Mouse (Mus musculus) intestine, embryonic 16.5 days (tissue): ENCODE results near the gene Khnyn. TPM values are rescaled to one million over a fixed set of nuclear protein-coding genes. Genes with fewer than 3 reads are reported as not detected.
A peak's percentile ranks its signal among the peaks of the same experiment; 100 is the strongest.

Experiments
- ATAC-seq: fragments of 200-750 bp; cut with Nextera tagmentation; 2 replicates; pipeline ENCODE4 v1.8.0; 2017; ENCODE audit warnings: moderate TSS enrichment, moderate library complexity
- H3K27ac ChIP-seq: fragments of 300-500 bp; sonication (generic); 2 replicates; pipeline ENCODE4 v1.5.1; 2014; ENCODE audit warnings: mild to moderate bottlenecking, low read length
- H3K27me3 ChIP-seq: fragments of 300-500 bp; sonication (generic); replicated peaks from 2 replicates; pipeline ENCODE4 v1.6.1; 2014; ENCODE audit warnings: low read length, control low read depth, mixed read lengths; ENCODE audit not compliant: control insufficient read depth, insufficient read depth
- H3K36me3 ChIP-seq: fragments of 300-500 bp; sonication (generic); 2 replicates; pipeline ENCODE4 v1.6.1; 2014; ENCODE audit warnings: low read length, control low read depth; ENCODE audit not compliant: control insufficient read depth, insufficient read depth
- H3K4me1 ChIP-seq: fragments of 300-500 bp; sonication (generic); 2 replicates; pipeline ENCODE4 v1.6.1; 2014; ENCODE audit warnings: low read length, control low read depth, mixed read lengths; ENCODE audit not compliant: control insufficient read depth, insufficient read depth
- H3K4me2 ChIP-seq: fragments of 300-500 bp; sonication (generic); 2 replicates; pipeline ENCODE4 v1.6.1; 2014; ENCODE audit warnings: low read depth, low read length, control low read depth
- H3K4me3 ChIP-seq: fragments of 300-500 bp; sonication (generic); 2 replicates; pipeline ENCODE4 v1.5.1; 2014; ENCODE audit warnings: mild to moderate bottlenecking, low read length
- H3K9ac ChIP-seq: fragments of 300-500 bp; sonication (generic); 2 replicates; pipeline ENCODE4 v1.6.1; 2014; ENCODE audit warnings: low read depth, low read length
- H3K9me3 ChIP-seq: fragments of 300-500 bp; sonication (generic); 2 replicates; pipeline ENCODE4 v1.6.1; 2016; ENCODE audit warnings: low read length, control low read depth; ENCODE audit not compliant: control insufficient read depth
- WGBS: fragments of 180-500 bp; shearing (Covaris S2); extraction: QIAGEN DNeasy Blood & Tissue Kit; methylation state at CpG from one replicate; pipeline ENCODE4 v1.1.7; 2014; 5-methylcytosine and 5-hydroxymethylcytosine counted together
- polyA plus RNA-seq: library from polyadenylated mRNA; unstranded; fragments of >200 nt; fragmentation: Nextera tagmentation; extraction: Ambion mirVana; gene quantifications from 2 replicates; pipeline ENCODE4 v1.2.1, GENCODE M21; 2015

The Khnyn gene
- polyA plus RNA-seq, 1 experiment from 2014 or later: 12.5 TPM

DNA sequence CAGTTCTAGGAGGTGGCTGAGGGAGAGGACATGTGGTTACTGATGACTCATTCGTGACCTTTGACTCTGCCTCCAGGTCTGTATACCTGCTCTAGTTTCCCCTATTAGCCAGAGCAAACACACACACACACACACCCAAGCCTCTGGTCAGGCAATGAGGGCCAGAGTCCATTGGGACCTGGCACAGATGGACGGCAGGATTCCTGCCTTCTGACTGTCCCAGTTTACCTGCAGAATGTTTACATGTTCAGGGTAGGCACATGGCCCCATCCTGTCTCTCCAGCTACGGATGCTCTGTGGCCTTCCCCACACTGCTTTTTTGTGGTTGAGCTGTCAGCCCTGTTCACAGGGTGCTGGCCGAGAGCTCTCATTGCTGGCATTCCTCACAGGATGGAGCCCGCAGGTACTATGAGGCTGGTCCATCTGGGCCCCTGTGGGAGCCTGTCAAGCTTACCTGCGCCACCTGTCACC, 2.5 kb upstream of the Khnyn start:
- H3K9ac ChIP-seq: peak overlapping the region; percentile 3; the same call in 1 of the 2 replicates
- H3K27me3 ChIP-seq: no peaks in the 10 kb centered on the region
- peak overlapping the region; percentile 80 for H3K27ac ChIP-seq
- H3K4me3 ChIP-seq: no peak overlapping the region
- peak; percentile 73 for ATAC-seq
- no peaks in the 10 kb centered on the region for H3K9me3 ChIP-seq
- H3K4me2 ChIP-seq: no peak overlapping the region
- H3K36me3 ChIP-seq: peaks cover 3% of the 10 kb centered on the region
- WGBS: 32% methylated on average over 6 of the region's 6 CpGs
- H3K4me1 ChIP-seq: peaks cover 36% of the 10 kb centered on the region

DNA sequence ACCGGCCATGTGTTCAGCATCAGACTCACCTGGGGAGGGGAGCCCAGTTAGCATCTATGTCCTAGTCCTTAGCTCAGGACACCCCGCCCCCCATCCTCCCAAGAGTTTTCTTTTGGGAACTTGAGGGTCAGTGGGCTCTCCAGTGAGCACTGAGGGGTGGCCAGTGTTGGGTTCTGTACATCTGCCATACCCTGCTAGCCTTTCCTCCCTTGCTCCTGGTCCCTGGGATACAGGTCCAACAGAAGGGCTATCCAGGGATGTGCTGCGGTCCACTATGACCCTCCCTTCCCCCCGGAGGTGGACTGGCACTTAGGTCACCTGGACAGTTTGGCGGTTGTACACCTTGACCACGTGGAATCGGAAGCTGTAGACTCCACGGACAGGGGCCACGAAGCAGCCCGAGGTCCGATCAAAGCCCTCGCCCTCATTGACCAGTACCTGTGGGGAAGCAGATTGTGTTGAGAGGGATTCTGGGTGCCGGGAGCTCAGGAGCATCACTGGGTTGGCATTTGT, 1.5 kb upstream of the Khnyn start:
- Histone ChIP-seq H3K9me3 (no peaks in the 10 kb centered on the region), H3K36me3 (peaks cover 11% of the 10 kb centered on the region), H3K4me1 (peaks cover 35% of the 10 kb centered on the region), H3K4me2 (no peak overlapping the region), H3K4me3 (no peak overlapping the region), H3K9ac (0 out of 2 replicates have a peak overlapping the region, but pooled peaks have one; percentile 3), H3K27ac (0 out of 2 replicates have a peak overlapping the region, but pooled peaks have one; percentile 80), H3K27me3 (no peaks in the 10 kb centered on the region)
- WGBS: 92% methylated on average over 13 of the region's 13 CpGs
- no peak for ATAC-seq

DNA sequence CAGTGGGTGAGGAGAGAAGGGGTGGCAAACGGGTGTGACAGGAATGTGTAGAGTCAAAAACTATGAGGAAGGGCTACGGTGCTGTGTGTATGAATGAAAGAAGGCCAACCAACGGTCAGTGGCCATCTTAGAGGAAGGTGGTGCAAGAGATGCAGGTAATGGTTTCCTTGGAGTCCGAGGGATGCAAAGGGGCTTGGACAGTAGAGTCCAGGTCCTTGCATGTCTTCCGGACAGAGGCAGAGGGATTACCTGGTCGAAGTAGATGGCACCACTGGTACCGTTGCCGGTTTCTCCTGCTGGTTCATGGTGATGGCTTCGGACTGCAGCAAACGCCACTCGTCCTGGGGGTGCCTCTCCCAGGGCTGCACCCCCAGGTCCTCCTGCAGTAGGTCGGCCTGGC, 1.1 kb upstream of the Khnyn start:
- peaks cover 32% of the 10 kb centered on the region for H3K4me1 ChIP-seq
- no peaks in the 10 kb centered on the region for H3K9me3 ChIP-seq
- H3K4me3 ChIP-seq: no peak overlapping the region
- H3K9ac ChIP-seq: no peak overlapping the region; the same call in 1 of the 2 replicates
- 90% methylated on average over 12 of the region's 12 CpGs for WGBS
- no peak overlapping the region for H3K4me2 ChIP-seq
- H3K27ac ChIP-seq: peak overlapping the region; percentile 97
- peaks cover 11% of the 10 kb centered on the region for H3K36me3 ChIP-seq
- no peak for ATAC-seq
- no peaks in the 10 kb centered on the region for H3K27me3 ChIP-seq

DNA sequence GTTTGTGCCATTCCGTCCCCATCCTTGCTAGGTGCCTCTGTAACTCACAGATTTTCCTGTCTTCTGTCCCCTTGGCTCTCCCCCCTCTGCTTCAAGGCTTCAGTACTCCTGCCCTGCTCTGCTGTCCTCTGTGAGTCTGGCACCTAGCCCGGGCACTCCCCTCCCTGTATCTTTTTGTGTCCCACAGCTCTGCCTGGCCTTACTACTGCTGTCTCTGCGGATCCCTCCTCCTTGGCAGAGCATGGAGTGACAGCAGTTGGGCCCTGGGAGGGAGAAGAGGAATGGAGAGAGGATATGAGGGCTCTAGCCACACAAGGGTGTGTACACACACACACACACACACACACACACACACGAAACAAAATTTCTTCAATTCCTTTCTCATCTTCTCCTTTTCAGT, 581 bp upstream of the Khnyn start, which contains the start of gene Cbln3:
Gene Cbln3, minus strand, starts transcription at position 227 of the 400 bp plus-strand sequence.
- peaks cover 32% of the 10 kb centered on the region for H3K4me1 ChIP-seq
- H3K27me3 ChIP-seq: no peaks in the 10 kb centered on the region
- no peaks in the 10 kb centered on the region for H3K9me3 ChIP-seq
- peak; percentile 10; the same call in 1 of the 2 replicates for ATAC-seq
- H3K4me2 ChIP-seq: peak within 1 kb of the TSS; percentile 77
- H3K9ac ChIP-seq: peak within 1 kb of the TSS; percentile 88
- H3K4me3 ChIP-seq: peak within 1 kb of the TSS; percentile 85
- peaks cover 14% of the 10 kb centered on the region for H3K36me3 ChIP-seq
- peak within 1 kb of the TSS; percentile 97 for H3K27ac ChIP-seq
- 28% methylated on average over 4 of the region's 4 CpGs for WGBS

DNA sequence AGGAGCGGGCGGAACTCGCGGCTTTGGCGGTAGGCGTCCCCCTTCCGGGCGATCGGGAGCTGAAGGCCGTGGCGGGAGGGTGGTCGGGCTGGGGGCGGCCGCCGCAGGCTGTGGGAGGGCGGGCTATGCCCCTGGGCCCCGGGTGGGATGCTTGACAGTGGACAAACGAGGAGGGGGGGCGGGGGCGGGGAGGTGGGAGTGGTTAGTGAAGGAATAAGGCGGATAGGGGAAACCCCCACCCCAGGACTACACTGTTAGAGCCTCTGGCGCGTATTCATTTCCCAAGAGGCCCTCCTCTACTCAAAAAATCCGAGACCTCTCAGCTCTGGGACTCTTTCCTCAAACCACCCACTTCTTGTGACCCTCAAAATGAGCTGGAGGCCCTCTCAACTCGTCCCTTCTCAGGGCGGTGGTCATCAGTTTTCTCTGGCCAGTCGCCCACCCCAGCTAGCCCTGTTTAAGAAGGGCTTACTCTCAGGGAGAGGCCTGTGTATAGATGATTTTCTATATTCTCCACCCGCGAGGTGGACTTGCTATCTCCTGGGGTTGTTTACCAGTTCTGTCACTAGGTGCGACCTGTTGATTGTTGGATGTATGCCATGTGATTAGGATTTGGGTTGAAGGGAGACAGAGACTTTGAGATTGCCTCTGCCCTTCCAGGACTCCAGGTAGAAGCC, 505 bp downstream of the Khnyn start:
- WGBS: 0% methylated on average over 20 of the region's 30 CpGs
- peak overlapping the region; percentile 77 for H3K4me2 ChIP-seq
- H3K4me1 ChIP-seq: peaks cover 32% of the 10 kb centered on the region
- peaks cover 20% of the 10 kb centered on the region for H3K36me3 ChIP-seq
- H3K4me3 ChIP-seq: peak overlapping the region; percentile 85
- H3K27ac ChIP-seq: peak overlapping the region; percentile 97
- H3K27me3 ChIP-seq: no peaks in the 10 kb centered on the region
- peak; percentile 61 for ATAC-seq
- H3K9me3 ChIP-seq: no peaks in the 10 kb centered on the region
- peak overlapping the region; percentile 88 for H3K9ac ChIP-seq

DNA sequence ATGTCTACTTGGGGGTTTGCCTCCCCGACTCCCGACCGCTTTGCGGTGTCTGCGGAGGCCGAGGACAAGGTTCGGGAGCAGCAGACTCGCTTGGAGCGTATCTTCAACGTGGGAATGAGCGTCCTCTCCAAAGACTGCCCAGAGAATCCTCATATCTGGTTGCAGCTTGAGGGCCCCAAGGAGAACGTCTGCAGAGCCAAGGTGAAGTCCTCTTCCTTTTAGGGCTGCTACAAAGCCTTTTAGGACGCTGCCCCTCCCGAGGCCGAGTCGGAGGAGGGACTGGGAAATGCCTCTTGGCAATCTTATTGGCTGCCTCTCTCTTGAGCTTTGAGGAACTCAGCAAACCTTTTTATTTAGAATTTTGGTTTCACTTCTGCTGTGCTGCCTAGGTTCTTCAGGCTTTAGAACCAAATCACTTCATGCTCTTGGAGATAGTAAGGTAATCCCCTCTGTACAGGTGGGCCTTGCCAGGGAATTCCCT, 1.1 kb downstream of the Khnyn start:
- Histone ChIP-seq H3K4me2 (peak overlapping the region; percentile 77), H3K4me3 (peak overlapping the region; percentile 85), H3K9me3 (no peaks in the 10 kb centered on the region), H3K9ac (peak overlapping the region; percentile 88), H3K27me3 (no peaks in the 10 kb centered on the region), H3K27ac (peak overlapping the region; percentile 97), H3K36me3 (peaks cover 23% of the 10 kb centered on the region), H3K4me1 (peaks cover 32% of the 10 kb centered on the region)
- ATAC-seq: no peak
- 5% methylated on average over 16 of the region's 16 CpGs for WGBS

DNA sequence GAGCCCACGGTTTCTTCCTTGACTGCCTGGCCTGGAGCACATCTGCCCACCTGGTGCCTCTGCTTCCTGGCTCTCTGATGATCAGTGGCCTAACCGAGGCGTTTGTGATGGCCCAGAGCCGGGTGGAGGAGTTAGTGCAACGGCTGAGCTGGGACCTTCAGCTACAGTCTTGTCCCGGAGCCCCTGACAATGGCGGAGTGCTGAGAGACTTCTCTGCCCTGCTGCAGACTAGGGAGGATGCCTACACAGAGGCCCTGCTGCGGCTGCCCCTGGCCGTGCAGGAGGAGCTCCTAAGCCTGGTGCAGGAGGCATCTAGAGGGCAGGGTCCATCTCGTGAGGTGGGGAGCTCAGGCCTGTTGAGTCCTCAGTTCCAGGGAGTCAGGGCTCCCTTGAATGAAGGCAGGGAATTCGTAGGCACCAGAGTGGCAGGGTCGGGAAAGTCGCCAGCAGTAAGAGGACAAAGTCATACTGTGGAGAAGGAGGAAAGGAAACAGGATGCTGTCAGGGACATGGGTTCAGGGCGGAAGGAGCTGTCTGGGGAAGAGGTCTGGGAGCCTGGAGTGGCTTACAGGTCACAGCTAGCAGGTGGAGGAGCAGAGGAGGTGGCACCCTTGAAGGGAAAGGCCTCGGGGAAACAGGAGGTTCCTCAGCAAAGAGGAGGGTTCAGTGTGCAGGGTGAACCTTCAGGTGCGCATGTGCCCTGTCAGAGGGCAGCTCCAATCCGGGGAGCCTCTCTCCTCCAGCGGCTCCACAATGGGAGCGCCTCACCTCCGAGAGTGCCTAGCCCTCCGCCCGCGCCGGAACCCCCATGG, 2.0 kb downstream of the Khnyn start:
- no peaks in the 10 kb centered on the region for H3K27me3 ChIP-seq
- H3K4me1 ChIP-seq: peaks cover 32% of the 10 kb centered on the region
- H3K4me2 ChIP-seq: peak overlapping the region; percentile 77
- H3K9me3 ChIP-seq: no peaks in the 10 kb centered on the region
- no peak overlapping the region for H3K4me3 ChIP-seq
- no peak for ATAC-seq
- WGBS: 82% methylated on average over 24 of the region's 24 CpGs
- H3K27ac ChIP-seq: no peak overlapping the region
- peaks cover 23% of the 10 kb centered on the region for H3K36me3 ChIP-seq
- peak overlapping the region; percentile 88; the same call in 1 of the 2 replicates for H3K9ac ChIP-seq

DNA sequence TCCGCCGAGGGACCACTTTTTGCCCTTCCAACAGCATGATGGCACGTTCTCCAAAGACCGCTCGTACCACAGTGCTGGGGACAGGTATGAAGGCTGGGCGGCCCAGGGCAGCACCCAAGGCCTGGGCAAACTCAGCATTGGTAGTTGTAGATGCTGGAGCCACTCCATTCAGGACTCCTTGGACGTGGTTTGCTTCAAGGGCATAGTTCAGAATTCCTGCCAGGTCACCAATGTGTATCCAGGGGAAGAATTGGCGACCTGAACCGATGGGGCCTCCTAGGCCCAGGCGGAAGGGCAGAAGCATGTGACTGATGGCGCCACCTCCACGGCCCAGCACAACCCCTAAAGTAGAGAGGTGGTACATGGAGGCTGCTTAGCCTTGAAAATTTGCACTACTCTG, 12.9 kb downstream of the Khnyn start:
- H3K27me3 ChIP-seq: no peaks in the 10 kb centered on the region
- H3K4me2 ChIP-seq: no peak overlapping the region
- ATAC-seq: no peak
- H3K4me1 ChIP-seq: peaks cover 14% of the 10 kb centered on the region
- no peaks in the 10 kb centered on the region for H3K9me3 ChIP-seq
- no peak overlapping the region for H3K4me3 ChIP-seq
- no peak overlapping the region for H3K9ac ChIP-seq
- peaks cover 12% of the 10 kb centered on the region; the same call in 1 of the 2 replicates for H3K36me3 ChIP-seq
- peak overlapping the region; percentile 4; the same call in 1 of the 2 replicates for H3K27ac ChIP-seq
- WGBS: 90% methylated on average over 12 of the region's 12 CpGs

DNA sequence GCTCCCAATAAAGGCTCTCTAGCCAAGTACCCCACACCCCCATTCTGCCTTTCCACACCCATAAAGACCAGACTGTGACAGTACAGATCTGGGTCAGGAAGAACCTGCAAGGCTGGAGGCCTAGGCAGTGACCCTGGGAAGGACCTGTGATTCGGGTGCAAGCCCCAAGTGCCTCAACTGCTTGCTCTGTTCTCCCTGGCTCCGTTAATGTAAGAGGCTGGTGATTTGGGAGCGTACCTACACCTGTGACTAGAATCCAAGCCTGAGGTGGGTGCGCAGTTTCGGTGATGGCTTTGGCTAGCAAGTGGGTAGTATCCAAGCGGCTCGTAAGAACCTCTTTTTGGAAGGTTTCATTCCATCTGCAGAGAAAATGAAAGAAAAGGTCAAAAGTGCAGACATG, 14.2 kb downstream of the Khnyn start:
- H3K36me3 ChIP-seq: peaks cover 12% of the 10 kb centered on the region; the same call in 1 of the 2 replicates
- peak overlapping the region; percentile 75; the same call in 1 of the 2 replicates for H3K9ac ChIP-seq
- H3K4me1 ChIP-seq: peaks cover 14% of the 10 kb centered on the region
- no peaks in the 10 kb centered on the region for H3K9me3 ChIP-seq
- H3K27ac ChIP-seq: peak overlapping the region; percentile 75
- WGBS: 88% methylated on average over 7 of the region's 7 CpGs
- H3K4me2 ChIP-seq: peak overlapping the region; percentile 89
- no peaks in the 10 kb centered on the region for H3K27me3 ChIP-seq
- H3K4me3 ChIP-seq: peak overlapping the region; percentile 52; the same call in 1 of the 2 replicates
- ATAC-seq: no peak
